Mouse (Mus musculus): ENCODE data around the gene 1700011L22Rik.

1700011L22Rik gene

DNA sequence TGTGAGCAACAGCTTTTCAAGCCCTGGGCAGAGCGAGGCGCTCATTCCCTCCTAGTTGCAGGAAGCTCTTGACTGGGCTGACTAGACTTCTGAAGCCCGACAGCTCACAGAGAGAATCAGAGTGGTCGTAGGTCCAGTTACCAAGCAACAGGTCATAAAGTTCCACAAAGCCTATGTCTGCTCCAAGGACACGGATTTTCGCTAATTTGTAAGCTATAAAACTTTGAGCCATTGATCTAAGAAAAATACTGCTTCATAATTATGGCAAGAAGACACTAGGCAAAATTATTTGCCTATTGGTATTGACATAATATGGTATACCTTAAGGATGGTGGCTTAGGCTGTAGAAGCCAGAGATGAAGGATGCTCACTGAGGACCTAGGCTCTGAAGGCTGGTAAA, at the start of gene 1700011L22Rik:
Gene 1700011L22Rik, minus strand, starts transcription at position 101 of the 400 bp plus-strand sequence.
- DNase-seq (ENCODE audit: low spot score in 2 of 2): no peak

DNA sequence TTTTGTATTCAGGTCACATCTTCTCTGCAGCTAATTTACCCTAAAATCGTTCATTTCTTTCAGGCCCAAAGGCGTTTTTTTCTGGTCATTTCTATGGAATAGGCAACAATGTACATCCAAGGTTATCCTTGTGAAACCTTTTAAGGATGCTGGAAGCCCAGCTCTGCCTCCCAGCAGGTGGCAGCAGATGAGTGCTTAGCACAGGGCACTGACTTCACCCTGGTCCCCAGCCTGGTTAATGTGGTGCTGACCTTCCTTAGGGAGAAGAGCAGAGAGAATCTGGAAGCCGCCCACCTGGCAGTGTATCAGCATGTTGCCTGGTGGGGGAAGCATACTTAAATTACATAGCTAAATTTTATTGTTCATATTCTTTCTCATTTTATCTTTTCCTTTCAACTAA, 49.4 kb upstream of the 1700011L22Rik start:
- peak; percentile 36 to 51 for DNase-seq (ENCODE audit: low spot score in 2 of 2)

DNA sequence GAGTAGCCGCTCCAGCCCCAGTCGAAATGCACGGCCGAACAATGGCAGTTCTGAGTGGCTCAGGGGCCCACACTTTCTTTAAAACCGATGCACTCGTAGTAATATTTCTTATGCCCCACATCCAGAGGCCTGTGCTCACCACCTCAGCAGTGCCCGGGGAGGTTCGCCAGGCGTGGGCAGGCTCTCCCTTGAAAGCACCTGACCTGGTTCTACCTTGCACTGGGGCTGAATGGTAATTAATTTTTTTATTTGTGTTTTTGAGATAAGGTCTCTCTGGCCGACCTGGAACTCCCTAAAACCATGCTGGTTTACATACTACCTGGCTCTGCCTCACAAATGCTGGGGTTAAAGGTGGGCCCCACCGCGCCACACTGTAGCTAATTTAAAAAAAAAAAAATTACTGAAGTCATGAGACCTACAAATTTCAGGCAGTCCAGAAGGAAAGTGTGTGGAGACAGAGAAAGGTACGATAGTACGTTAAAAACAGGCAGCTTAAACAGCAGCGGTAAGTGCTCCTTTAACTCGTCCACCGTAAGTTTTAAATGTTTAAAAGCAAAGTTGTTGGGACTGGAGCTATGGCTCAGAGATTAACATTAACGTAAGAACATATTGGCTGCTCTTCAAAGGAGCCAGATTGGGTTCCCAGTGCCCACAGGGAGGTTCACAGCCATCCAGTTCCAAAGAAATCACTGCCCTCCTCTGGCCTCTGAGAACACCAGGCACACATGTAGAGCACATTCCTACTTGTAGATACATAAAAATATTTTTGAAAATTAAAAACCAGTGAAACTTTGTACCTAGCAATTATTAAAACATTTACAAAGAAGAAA, 47.1 kb upstream of the 1700011L22Rik start:
- DNase-seq (ENCODE audit: low spot score in 2 of 2): no peak

DNA sequence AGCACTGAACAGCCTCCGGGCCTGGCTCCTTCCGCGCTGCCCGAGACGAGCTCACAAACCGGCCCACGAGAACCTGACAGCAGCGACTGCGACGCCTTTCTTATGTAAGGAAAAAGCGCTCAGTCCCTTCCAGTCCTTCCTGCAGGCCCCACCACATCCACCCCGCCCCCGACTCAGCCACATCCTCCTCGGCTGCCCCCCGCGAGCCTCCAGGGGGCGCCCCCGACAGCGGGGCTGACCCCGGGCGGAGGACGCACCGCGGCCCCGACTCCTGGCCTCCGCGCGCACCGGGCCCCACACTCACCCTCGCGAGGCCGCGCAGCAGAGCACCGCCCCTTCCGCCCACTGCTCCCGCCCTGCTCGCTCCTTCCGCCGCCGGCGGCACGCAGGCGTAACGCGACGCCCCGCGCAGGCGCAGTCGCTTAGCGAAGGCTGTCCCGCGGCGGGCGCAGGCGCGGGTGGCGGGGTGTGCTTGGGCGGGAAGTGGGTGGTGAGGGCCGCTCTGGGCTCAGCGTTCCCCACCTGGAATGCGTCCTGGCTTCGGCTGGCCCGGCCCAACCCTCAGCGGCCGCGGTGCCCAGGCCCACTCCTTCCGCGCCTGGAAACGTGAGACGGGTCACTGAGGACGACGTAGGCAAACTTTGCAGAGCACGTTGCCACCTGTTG, 46.4 kb upstream of the 1700011L22Rik start, which contains the start of gene Mmaa:
Gene Mmaa, minus strand, starts transcription at position 328 of the 666 bp plus-strand sequence.
- peak; percentile 97 to 99 for DNase-seq (ENCODE audit: low spot score in 2 of 2)

DNA sequence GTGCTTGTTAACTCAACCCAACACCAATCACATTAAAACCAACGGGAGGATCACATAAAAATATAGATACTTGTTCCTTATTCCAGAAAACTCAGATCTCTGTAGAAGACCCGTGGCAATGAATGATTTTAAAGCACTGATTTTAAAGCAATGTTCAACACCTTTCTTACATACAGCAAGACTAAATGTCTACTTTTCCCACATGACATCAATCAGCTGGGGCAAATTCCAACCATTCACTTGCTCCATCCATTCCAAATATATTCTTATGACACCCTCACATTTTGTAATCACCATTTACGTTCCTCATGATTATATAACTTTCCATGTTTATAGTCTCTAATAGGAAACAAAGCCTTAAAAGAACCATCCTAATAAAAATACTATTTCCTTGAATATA, 45.5 kb upstream of the 1700011L22Rik start:
- DNase-seq (ENCODE audit: low spot score in 2 of 2): no peak

DNA sequence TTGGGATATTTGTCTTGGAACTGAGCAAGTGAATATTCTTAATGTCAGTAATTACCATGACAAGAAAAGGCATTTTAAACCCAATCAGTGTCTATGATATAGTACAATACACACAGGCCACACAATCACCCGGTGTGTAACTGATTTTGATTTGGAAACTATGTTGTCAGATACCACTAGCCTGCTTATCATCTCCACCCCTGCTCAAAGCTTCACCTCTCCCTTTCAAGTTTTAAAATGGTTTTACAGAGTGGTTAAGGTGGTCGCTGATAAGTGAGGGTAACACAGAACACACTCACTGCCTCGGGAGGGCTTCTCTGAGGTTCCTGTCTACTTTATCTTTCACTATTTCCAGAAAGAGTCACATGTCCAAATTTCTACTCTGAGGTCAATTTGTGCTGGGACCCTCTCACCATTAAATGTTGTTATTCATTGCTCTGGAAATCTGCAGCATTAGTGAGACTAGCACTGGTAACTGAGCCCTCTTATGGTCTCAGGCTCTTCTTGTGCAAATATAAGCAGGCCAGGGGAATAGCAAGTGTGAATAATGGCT, 44.4 kb upstream of the 1700011L22Rik start:
- no peak for DNase-seq (ENCODE audit: low spot score in 2 of 2)

DNA sequence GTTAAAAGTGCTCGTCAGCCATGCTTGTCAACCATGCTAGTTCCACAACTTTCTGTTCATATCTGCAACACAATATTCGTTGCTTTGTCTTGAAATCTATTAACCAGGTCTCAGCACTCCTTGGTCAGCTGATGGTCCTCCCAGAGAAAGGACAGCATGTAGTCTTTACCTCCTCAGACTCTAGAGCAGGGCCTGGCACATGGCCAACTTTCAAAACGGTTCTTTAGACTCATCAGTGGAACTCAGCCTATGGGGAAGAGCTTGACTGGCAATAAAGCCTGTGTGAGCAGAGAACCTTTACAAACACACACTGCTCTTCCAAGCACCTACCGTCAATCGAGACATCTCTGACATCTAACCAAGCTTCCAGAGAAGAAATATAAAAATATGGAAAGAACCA, 41.2 kb upstream of the 1700011L22Rik start:
- DNase-seq (ENCODE audit: low spot score in 2 of 2): no peak

DNA sequence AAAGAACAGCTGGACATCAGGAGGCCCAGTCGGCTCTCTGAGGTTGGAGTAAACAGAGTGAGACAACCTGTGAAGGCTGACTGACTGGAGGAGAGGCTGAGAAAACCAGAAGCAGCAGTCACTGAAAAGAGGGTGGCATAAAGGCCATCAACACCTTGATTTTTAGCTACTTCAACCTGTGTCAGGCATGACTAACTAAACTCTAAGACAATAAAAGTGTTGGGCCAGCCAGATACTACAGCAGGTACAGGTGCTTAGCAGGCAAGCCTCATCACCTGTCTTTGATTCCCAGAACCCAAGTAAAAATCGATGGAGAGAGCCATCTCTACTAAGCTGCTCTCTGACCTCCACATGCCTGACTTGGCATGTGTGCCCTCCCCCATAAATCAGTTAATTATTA, 40.3 kb upstream of the 1700011L22Rik start:
- DNase-seq (ENCODE audit: low spot score in 2 of 2): no peak

DNA sequence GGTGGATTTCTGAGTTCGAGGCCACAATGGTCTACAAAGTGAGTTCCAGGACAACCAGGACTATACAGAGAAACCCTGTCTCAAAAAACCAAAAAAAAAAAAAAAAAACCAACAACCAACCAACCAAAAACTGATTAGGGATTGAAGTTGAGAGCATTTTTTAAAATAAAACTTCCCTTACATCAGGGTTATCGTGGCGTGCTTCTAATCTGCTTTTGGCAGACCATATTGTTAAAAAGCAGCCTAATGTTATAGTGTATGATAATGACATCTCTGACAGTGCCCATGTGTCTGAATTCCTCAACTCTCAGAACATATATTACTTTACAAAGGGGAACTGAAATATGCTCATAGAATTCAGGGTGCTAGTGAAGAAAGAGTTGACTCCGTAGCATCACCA, 39.9 kb upstream of the 1700011L22Rik start:
- DNase-seq (ENCODE audit: low spot score in 2 of 2): no peak

DNA sequence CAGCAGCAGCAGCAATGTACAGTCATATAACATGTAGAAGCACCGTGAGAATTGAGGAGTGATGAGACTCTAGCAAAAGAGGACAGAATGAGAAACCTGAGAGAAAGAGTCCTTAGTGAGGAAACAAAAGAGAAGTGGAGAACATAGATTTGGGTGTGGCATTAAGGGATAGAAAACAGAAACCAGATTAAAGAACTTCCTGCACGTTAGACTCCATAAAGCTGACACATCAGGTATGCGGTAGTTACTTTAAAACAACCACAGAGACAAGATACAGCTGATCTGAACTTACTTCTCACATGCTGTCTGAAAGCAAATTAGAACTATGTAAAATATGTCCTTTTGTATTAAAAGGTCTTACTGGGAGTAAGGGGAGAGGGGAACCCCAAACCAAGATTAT, 38.1 kb upstream of the 1700011L22Rik start:
- no peak for DNase-seq (ENCODE audit: low spot score in 2 of 2)

DNA sequence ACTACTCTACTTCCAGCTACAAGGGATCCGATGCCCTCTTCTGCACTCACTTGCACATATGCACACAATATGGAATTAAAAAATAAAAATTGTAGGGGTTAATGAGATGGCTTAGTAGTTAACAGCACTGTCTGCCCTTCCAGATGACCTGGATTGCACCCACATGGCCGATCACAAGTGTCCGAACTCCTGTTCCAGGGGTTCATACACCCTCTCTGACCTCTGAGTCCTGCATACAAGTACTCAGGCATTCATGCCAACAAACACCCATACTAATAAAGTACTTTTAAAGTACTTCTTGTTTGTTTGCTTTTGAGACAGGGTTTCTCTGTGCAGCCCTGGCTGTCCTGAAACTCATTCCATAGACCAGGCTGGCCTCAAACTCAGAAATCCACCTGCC, 36.3 kb upstream of the 1700011L22Rik start:
- no peak for DNase-seq (ENCODE audit: low spot score in 2 of 2)

DNA sequence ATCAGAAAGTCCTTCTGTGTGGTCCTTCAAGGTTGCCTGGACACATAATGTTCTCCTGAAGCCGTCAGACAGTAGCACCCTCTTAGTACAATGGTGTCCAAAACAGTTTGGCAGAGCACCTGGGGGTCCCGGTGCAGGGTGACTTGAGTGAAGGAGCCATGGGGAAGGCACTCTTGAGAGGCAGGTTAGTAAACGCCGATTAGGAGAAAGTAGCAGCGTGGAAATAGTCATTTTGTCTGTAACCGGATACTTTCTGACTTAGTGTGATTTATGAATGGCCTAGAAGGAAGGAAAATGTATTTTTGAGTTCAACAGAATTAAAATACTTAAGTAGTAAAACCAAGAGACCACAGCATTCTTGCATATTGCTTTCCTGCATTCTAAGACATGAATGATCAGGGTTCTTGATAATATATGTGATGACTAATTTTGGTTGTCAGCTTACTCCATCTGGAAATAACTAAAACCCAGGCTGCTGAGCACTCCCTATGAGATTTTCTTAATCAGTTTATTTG, 33.1 kb upstream of the 1700011L22Rik start:
- no peak for DNase-seq (ENCODE audit: low spot score in 2 of 2)

DNA sequence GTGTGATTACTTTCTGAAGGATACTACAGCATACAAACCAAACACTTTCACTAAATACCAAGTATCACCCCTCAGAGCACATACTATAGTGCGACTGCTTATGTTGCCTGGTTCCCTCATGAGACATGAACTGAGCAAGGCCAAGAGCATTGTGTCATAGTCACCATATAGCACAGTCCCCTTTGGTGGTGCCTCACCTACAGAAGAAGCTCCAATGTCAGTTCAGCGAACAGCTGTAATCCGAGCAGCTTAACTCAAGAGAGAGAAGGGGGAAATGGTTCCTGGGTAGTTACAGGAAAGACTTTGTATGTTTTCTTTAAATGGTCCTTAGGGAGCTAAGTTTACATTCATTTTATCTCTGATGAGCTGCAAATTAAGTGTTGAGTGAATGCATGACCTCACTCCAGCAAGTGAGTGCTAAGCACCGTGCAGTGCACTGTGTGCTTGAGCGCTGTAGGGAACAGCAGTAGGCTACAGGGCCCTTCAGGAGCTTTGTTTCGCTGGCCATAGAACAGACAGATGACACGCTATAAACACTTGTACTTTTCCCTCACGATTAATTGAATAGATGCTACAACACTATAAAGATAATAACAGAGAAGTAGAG, 29.0 kb upstream of the 1700011L22Rik start:
- DNase-seq (ENCODE audit: low spot score in 2 of 2): no peak

DNA sequence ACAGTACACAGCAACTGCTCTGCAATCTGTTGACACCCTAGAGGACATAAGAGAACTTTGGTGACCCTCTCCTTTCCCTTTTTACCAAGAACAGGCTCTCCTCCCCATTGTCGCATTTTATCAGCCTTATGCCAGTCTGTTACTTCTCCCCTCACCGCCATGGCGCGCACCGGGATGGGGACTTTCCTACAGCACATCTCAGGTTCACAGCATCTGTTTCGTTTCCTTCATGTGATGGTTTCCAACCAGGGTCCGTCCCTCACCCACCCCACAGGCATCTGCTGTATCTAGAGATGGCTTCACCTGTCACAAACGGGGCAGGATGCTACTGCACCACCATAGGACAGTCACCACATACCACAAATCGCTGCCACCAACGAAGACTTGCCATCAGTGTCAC, 26.6 kb upstream of the 1700011L22Rik start:
- no peak for DNase-seq (ENCODE audit: low spot score in 2 of 2)

DNA sequence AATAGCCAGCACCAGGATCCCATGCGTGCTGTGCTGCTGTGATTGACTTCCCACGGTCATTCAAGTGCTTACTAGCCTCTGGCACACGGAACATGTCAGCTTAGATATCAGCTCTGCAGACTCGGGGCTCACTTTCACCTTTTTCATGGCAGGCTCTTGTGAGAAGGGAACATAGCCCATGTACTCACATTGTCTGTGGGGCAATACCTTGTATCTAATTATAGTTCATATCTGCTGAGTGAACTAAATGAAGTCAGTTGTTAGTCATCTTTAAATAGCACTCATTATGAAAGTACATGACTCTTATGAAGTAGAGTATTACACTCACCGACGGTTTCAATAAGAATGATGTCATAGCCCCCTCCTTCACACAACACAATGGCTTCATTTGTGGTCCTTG, 25.4 kb upstream of the 1700011L22Rik start:
- DNase-seq (ENCODE audit: low spot score in 2 of 2): peak; percentile 45 to 52

DNA sequence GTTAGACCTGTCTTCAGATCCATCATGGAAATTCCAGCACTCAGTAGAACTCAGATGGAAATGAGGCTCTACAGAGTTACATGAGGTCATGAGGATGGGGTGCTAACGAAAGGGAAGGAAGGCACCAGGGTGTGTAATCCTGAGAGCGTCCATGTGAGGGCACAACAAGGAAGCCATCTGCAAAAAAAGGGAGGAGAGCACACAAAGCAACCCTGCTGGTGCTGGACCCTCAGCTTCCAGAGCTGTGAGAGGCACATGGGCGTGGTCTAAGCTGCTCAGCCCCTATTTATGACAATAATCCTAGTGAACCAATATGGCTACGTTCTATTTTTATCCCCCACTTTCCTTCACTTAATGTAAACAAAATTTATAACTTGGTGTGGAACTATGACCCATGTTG, 24.3 kb upstream of the 1700011L22Rik start:
- no peak for DNase-seq (ENCODE audit: low spot score in 2 of 2)

DNA sequence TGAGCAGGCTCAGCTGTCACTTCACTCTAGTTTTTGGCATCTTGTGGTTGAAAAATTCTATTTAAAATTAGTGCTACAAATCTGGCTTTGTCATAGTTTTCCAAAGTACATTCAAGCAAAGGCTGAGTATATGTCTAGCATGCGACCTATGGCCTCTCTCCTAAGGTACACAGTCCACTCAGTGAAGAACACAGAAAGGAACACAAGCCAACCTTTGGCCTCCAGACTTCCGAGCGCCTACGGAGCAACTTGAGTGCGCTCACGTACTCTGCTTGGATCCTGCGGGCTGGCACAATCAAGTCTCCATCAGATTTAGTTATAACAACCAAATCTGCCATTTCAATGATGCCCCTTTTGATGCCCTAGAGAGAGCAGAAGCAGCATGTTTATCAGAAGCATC, 20.6 kb upstream of the 1700011L22Rik start:
- no peak for DNase-seq (ENCODE audit: low spot score in 2 of 2)

DNA sequence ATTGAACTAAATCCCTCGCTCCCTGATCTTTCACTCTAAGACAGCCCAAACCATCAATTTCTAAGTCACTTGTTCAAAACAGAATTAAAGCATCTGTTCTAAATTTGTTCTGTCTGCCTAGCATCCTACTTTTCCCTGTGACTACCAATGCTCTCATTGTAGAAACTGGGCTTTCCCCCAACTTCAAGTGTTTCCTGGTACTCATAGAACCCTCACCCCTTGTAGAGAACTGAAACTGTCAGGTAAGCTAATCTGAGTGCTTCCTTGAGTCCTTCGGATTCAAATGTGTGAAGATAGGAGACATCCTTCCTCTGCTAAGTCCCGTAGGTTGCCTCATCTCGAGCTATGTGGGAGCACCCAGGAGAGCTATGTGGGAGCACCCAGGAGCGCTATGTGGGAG, 13.6 kb upstream of the 1700011L22Rik start:
- DNase-seq (ENCODE audit: low spot score in 2 of 2): no peak

DNA sequence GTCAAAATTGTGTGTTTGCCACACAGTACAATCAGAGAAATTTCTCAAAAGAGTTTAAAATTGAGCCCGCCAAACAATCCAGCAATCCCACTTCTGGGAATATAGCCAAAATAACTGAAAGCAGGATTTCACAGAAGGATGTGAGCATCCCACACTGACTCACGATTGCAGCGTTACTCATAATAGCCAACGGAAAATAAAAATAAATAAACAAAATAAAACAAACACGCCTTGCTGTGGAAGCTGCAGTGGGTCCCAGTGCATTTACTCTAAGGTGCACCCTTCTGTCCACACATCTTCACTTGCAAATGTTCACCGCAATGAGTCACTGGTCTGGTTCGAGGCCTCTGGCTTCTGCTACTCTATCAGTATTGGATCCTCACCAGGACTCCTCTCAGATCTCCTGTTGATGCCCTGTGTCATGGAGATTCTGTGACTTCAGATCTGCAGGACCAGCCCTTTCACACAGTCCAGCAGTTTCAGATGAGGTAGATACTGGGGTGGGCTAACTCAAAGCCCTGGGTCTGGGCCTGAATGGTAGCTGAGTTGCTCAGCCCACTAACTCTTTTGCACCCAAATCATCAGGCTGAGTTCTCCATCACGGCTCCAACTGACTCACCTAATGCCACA, 7.8 kb upstream of the 1700011L22Rik start:
- no peak for DNase-seq (ENCODE audit: low spot score in 2 of 2)

DNA sequence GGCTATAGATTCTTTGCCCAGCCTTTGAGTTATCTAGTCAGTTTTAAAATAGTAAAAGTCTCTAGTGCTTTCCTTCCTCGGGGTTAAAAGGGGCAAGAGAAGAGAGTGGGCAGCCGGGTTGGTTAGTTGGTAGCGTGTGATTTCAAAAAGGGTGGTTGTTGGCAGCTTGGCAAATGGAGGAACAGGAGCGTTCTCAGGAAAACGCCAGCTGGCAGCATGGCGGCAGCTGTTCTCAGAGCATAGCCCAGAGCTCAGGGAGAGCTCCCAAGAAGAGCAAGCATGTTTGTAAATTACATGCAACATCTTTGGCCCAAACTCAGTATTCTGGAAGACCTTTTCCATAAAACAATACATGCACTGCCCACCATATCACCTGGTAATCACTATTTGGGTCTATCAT, 5.4 kb upstream of the 1700011L22Rik start:
- DNase-seq (ENCODE audit: low spot score in 2 of 2): no peak

DNA sequence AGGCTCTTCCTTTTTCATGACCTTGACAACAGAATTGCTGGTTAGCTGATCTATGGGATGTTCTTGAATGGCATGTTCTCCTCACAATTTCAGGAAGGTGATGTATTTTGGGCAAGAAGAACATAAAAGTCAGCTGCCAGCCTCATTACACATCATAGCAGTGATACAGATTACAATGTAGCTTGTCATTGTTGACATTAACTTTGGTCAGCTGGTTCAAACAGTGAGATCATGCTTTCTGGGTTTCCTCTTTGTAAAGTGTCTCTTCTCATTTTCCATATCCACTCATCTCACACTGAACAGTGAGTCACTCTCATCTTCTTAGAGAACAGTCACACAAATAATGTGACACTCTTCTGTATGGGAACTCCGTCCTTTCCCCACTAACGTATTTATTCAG, 4.9 kb downstream of the 1700011L22Rik start:
- no peak for DNase-seq (ENCODE audit: low spot score in 2 of 2)

DNA sequence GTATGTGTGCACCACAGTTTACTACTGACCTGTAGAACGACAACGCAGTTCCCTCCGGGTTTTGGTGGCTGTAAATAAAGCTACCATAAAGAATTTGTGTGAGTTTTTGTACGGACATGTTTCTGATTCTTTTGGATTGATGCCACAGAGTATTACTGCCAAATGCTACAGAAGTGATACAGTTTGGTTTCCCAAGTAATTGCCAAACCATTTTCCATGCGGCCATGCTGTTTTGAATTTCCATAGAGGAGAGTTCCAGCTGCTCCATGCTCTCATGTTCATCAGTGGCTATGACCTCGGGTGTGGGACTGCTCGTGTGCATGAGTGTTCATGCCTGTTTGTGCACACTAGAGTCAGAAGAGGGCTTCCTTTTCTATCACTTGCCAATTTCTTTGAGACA, 8.4 kb downstream of the 1700011L22Rik start:
- DNase-seq (ENCODE audit: low spot score in 2 of 2): no peak
